Mouse (Mus musculus) kidney, embryonic 14.5 days (tissue): ENCODE data around the gene Ttc28. TPM values are rescaled to one million over a fixed set of nuclear protein-coding genes. Genes with fewer than 3 reads are reported as not detected.
A peak's percentile ranks its signal among the peaks of the same experiment; 100 is the strongest.

Experiments used
- ATAC-seq: fragments of 200-750 bp; cut with Nextera tagmentation; 2 replicates; pipeline ENCODE4 v1.8.0; 2017; ENCODE audit warnings: moderate number of reproducible peaks, mild to moderate bottlenecking, moderate TSS enrichment, moderate library complexity; ENCODE audit not compliant: low FRiP score, low TSS enrichment
- H3K27ac ChIP-seq: fragments of 300-500 bp; sonication (generic); 2 replicates; pipeline ENCODE4 v1.5.1; 2014; ENCODE audit warnings: low read depth, mild to moderate bottlenecking, low read length, moderate library complexity, mixed read lengths
- H3K27me3 ChIP-seq: fragments of 300-500 bp; sonication (generic); 2 replicates; pipeline ENCODE4 v1.6.1; 2014; ENCODE audit warnings: mild to moderate bottlenecking, low read length; ENCODE audit not compliant: control insufficient read depth, insufficient read depth
- H3K36me3 ChIP-seq: fragments of 300-500 bp; sonication (generic); 2 replicates; pipeline ENCODE4 v1.6.1; 2014; ENCODE audit warnings: low read length, mixed read lengths; ENCODE audit not compliant: control insufficient read depth, insufficient read depth
- H3K4me1 ChIP-seq: fragments of 300-500 bp; sonication (generic); 2 replicates; pipeline ENCODE4 v1.6.1; 2014; ENCODE audit warnings: low read length, mixed read lengths; ENCODE audit not compliant: control insufficient read depth, insufficient read depth
- H3K4me2 ChIP-seq: fragments of 300-500 bp; sonication (generic); replicated peaks from 2 replicates; pipeline ENCODE4 v1.6.1; 2014; ENCODE audit warnings: low read depth, mild to moderate bottlenecking, low read length
- H3K4me3 ChIP-seq: fragments of 300-500 bp; sonication (generic); 2 replicates; pipeline ENCODE4 v1.5.1; 2014; ENCODE audit warnings: mild to moderate bottlenecking, low read length
- H3K9ac ChIP-seq: fragments of 300-500 bp; sonication (generic); 2 replicates; pipeline ENCODE4 v1.6.1; 2014; ENCODE audit warnings: low read depth, mild to moderate bottlenecking, low read length, moderate library complexity
- H3K9me3 ChIP-seq: fragments of 300-500 bp; sonication (generic); 2 replicates; pipeline ENCODE4 v1.6.1; 2016; ENCODE audit warnings: low read length; ENCODE audit not compliant: control insufficient read depth
- WGBS: fragments of 180-500 bp; shearing (Covaris S2); extraction: QIAGEN DNeasy Blood & Tissue Kit; methylation state at CpG from one replicate; pipeline ENCODE4 v1.1.7; 2014; 5-methylcytosine and 5-hydroxymethylcytosine counted together
- polyA plus RNA-seq: library from polyadenylated mRNA; unstranded; fragments of >200 nt; fragmentation: Nextera tagmentation; extraction: Ambion mirVana; gene quantifications from 2 replicates; pipeline ENCODE4 v1.2.1, GENCODE M21; 2014

Gene Ttc28
- polyA plus RNA-seq, 1 experiment from 2014 or later = 24.7 TPM

- 83% methylated on average over 9 of the region's 9 CpGs for WGBS
- no peaks in the 10 kb centered on the region for H3K36me3 ChIP-seq
Observed at GRCm38 (mm10) chr5:111077261-111077660, 197.7 kb downstream of the Ttc28 start.

GRCm38 (mm10) chr5:111080601-111081000, 201.0 kb downstream of the Ttc28 start:
- ATAC-seq = no peak; the same call in 1 of the 2 replicates
- WGBS = 95% methylated on average over 5 of the region's 5 CpGs
- peaks cover 4% of the 10 kb centered on the region for H3K4me1 ChIP-seq
- no peak overlapping the region for H3K27ac ChIP-seq
- no peak overlapping the region for H3K4me2 ChIP-seq
- no peaks in the 10 kb centered on the region for H3K9me3 ChIP-seq
- no peaks in the 10 kb centered on the region for H3K36me3 ChIP-seq
- H3K4me3 ChIP-seq = no peak overlapping the region
- H3K27me3 ChIP-seq = no peaks in the 10 kb centered on the region
- H3K9ac ChIP-seq = no peak overlapping the region

More at GRCm38 (mm10) chr5:111077261-111077660, 197.7 kb downstream of the Ttc28 start:
- H3K4me3 ChIP-seq = no peak overlapping the region
- H3K4me1 ChIP-seq = peaks cover 23% of the 10 kb centered on the region
- no peaks in the 10 kb centered on the region for H3K9me3 ChIP-seq
- H3K4me2 ChIP-seq = no peak overlapping the region
- H3K9ac ChIP-seq = no peak overlapping the region
- ATAC-seq = no peak
- H3K27ac ChIP-seq = no peak overlapping the region
- H3K27me3 ChIP-seq = no peaks in the 10 kb centered on the region

GRCm38 (mm10) chr5:111085849-111086248, 206.2 kb downstream of the Ttc28 start:
- Histone ChIP-seq H3K36me3 (0 out of 2 replicates have a peak, but pooled peaks cover 8% of the 10 kb centered on the region), H3K4me1 (no peaks in the 10 kb centered on the region), H3K4me3 (no peak overlapping the region), H3K27ac (no peak overlapping the region), H3K9ac (no peak overlapping the region), H3K27me3 (no peaks in the 10 kb centered on the region), H3K4me2 (no peak overlapping the region), H3K9me3 (no peaks in the 10 kb centered on the region)
- ATAC-seq = no peak
- 93% methylated on average over 4 of the region's 4 CpGs for WGBS

DNA sequence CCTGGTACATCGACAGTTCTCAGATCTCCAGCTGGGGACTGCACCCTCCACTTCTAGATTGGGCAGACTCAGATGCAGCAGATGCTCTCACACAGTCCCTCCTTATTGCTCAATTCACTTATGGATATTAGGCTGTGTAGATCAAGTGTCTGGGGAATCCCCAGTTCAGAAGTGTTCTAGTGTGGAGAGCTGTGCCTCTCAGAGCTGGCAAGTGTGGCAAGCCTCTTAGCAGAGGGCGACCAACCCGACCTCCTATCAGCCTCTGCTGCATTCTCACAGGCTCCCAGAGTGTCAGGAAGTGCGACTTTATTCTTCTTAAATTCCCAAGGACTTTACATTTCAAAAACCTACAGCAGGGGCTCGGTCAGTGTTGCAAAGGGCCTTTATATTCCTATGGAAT, 217.1 kb downstream of the Ttc28 start:
- peaks cover 5% of the 10 kb centered on the region; the same call in 1 of the 2 replicates for H3K36me3 ChIP-seq
- H3K4me3 ChIP-seq = no peak overlapping the region
- H3K27me3 ChIP-seq = no peaks in the 10 kb centered on the region
- H3K9me3 ChIP-seq = no peaks in the 10 kb centered on the region
- ATAC-seq = no peak
- H3K9ac ChIP-seq = no peak overlapping the region
- no peak overlapping the region for H3K4me2 ChIP-seq
- H3K27ac ChIP-seq = peak overlapping the region; percentile 30; the same call in 1 of the 2 replicates
- H3K4me1 ChIP-seq = peaks cover 34% of the 10 kb centered on the region
- 50% methylated on average over 5 of the region's 5 CpGs for WGBS

DNA sequence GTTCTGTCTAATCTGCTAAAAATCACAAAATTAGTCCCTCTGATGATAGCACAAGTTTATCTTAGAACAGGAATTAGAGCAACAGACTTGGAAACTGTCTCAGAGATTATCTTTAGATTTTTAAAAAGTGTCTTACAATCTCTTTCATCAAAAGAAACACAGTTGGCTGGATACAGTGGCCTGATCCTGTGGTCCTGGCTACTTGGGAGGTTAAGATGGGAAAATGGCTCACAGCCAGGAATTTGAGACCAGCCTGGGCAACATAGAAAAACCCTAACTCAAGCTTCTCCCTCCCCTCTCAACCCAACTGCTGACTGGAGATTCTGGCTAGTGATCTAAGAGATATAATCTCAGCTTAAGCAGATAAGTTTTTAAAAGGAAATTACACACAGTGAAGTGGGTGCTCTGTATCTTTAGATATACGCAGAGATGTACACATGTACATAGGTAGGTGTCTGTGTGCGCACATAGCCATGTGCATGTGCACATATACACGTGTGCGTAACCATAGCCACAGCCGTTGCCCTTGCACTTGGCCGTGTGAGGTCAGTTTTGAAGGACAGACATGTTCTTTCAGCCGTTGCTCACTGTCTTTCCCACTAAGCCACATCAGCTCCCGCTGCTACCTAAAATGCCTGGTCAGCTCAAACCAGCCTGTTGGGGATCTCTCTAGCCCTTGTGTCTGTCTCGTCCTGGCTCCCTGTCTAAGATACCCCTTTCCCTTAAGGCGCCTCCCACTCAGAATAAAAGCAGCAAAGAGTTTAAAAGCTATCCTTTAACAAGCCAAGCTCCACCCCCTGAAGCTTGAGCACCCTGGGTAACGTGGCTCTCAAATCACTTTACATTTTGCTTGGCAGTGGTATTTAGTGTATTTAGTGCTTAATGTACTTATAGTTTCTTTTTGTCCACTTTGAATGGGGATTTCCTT, 217.9 kb downstream of the Ttc28 start:
- Histone ChIP-seq H3K4me2 (no peak overlapping the region), H3K27ac (peak overlapping the region; percentile 63; the same call in 1 of the 2 replicates), H3K4me1 (peaks cover 41% of the 10 kb centered on the region), H3K9ac (no peak overlapping the region), H3K9me3 (no peaks in the 10 kb centered on the region), H3K4me3 (no peak overlapping the region), H3K36me3 (peaks cover 11% of the 10 kb centered on the region; the same call in 1 of the 2 replicates), H3K27me3 (no peaks in the 10 kb centered on the region)
- 46% methylated on average over 11 of the region's 11 CpGs for WGBS
- ATAC-seq = 0 out of 2 replicates have a peak, but pooled peaks have one; percentile 10

DNA sequence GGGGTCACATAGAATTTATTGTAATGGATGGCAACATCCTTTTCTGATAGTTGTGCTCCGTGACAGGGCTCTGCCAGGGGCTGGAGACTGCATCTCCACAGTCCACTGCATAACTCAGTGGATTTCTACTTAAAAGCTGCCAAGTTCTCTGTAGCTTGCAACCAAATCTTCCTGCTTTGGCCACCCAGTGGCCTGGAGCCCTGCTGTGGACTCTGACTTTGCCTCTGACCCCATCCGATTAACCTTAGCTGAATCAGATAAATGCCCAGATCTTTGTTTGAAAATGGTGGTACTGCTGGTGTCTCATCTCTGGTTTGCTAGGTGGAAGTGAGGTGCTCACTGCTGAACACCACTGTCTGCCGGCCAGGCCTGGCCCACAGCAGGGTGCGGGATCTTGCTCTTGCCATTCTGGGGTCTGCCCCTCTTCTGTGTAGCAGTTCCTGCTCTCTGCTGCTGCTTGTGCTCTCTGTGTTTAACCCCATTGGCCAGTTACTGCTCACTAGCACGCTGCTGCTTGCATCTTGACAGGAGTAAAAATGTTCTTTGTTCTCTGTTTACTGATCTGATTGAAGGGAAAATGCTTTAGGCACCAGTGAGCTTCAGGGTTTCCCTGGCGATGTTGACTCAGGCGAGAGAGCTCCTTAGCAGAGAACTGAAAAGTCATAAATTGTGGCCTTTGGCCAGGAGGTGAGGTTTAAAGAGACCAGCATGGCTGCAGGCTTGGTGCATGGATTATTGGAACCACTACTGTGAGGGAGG, 219.1 kb downstream of the Ttc28 start:
- no peak overlapping the region for H3K4me3 ChIP-seq
- H3K9me3 ChIP-seq = no peaks in the 10 kb centered on the region
- 0 out of 2 replicates have a peak overlapping the region, but pooled peaks have one; percentile 1 for H3K9ac ChIP-seq
- peaks cover 11% of the 10 kb centered on the region; the same call in 1 of the 2 replicates for H3K36me3 ChIP-seq
- H3K27me3 ChIP-seq = no peaks in the 10 kb centered on the region
- H3K4me1 ChIP-seq = peaks cover 42% of the 10 kb centered on the region
- peak overlapping the region; percentile 63; the same call in 1 of the 2 replicates for H3K27ac ChIP-seq
- 15% methylated on average over 7 of the region's 7 CpGs for WGBS
- H3K4me2 ChIP-seq = no peak overlapping the region
- ATAC-seq = peak; percentile 8; the same call in 1 of the 2 replicates

GRCm38 (mm10) chr5:111100585-111100984, 221.0 kb downstream of the Ttc28 start:
- H3K4me1 ChIP-seq = peaks cover 54% of the 10 kb centered on the region
- WGBS = 87% methylated on average over 7 of the region's 7 CpGs

GRCm38 (mm10) chr5:111101383-111101932, 221.9 kb downstream of the Ttc28 start:
- Histone ChIP-seq H3K27ac (peak overlapping the region; percentile 73), H3K9ac (no peak overlapping the region), H3K9me3 (no peaks in the 10 kb centered on the region), H3K36me3 (peaks cover 5% of the 10 kb centered on the region; the same call in 1 of the 2 replicates), H3K27me3 (no peaks in the 10 kb centered on the region), H3K4me3 (no peak overlapping the region), H3K4me2 (no peak overlapping the region; the same call in 1 of the 2 replicates), H3K4me1 (peaks cover 52% of the 10 kb centered on the region)
- WGBS = 15% methylated on average over 6 of the region's 6 CpGs
- peak; percentile 86 for ATAC-seq

More at GRCm38 (mm10) chr5:111100585-111100984, 221.0 kb downstream of the Ttc28 start:
- no peak for ATAC-seq
- Histone ChIP-seq H3K9ac (no peak overlapping the region), H3K9me3 (no peaks in the 10 kb centered on the region), H3K4me3 (no peak overlapping the region), H3K4me2 (no peak overlapping the region), H3K27ac (peak overlapping the region; percentile 70; the same call in 1 of the 2 replicates), H3K27me3 (no peaks in the 10 kb centered on the region), H3K36me3 (peaks cover 8% of the 10 kb centered on the region; the same call in 1 of the 2 replicates)
